ENCODE assay signal across 7 mouse cellular contexts in the genomic region with DNA sequence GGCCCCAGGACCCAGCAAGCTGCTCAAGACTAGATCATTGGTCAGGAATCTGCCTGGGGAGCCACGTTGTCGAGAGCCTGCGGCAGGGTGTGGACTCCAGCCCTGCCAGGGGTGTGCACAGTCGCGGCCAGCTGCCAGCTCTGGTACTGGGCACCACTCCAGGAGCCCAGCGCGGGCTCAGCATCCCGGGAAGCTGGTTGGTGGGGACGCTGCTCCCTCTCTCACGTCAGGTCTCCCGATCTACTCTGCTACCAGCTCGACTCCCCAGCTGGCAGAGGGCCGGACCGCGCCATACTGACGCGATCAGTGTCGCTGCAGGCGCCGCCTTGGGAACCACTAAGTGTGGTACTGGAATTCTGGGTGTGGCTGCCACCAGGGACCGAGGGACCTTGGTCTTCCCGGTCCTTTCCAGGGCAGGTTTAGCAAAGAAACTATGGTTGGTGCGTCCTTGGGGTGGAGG. TPM values are rescaled to one million over a fixed set of nuclear protein-coding genes. Genes with fewer than 3 reads are reported as not detected.
DNase-seq lines count a peak whose midpoint lies in the region; ATAC-seq and TF ChIP-seq lines count a peak whose summit lies in the region.

No protein-coding gene starts in this region.

- TF ChIP-seq POLR2A in brain, embryonic 14.5 days (IDR thresholded peaks at IDR 0.05; ENCODE audit: borderline replicate concordance, extremely low read depth, insufficient read depth, insufficient read length, poor library complexity, severe bottlenecking), result no peak

- TF ChIP-seq CTCF in brain, embryonic 14.5 days (IDR thresholded peaks at IDR 0.05; ENCODE audit: borderline replicate concordance, extremely low read depth, insufficient read depth, insufficient read length), result no peak

- H3K27me3 ChIP-seq in forebrain, embryonic 13.5 days, result peaks cover 3% of the 10 kb centered on the region; the same call in 1 of the 2 replicates
- H3K27me3 ChIP-seq in heart, embryonic 16.5 days (ENCODE audit: control insufficient read depth, insufficient read depth, low read length), result no peaks in the 10 kb centered on the region
- no peaks in the 10 kb centered on the region; the same call in none of the 2 replicates for H3K27me3 ChIP-seq in liver, embryonic 11.5 days (replicated peaks; ENCODE audit: control insufficient read depth, insufficient read depth, low read length)
- no peaks in the 10 kb centered on the region; the same call in 1 of the 2 replicates for H3K27me3 ChIP-seq in neural tube, embryonic 13.5 days

- no peaks in the 10 kb centered on the region for H3K36me3 ChIP-seq in forebrain, embryonic 13.5 days (ENCODE audit: poor library complexity, severe bottlenecking)
- H3K36me3 ChIP-seq in heart, embryonic 16.5 days (ENCODE audit: control insufficient read depth, insufficient read depth), result no peaks in the 10 kb centered on the region
- no peaks in the 10 kb centered on the region for H3K36me3 ChIP-seq in liver, embryonic 11.5 days (ENCODE audit: control insufficient read depth, insufficient read depth, low read length)
- H3K36me3 ChIP-seq in neural tube, embryonic 13.5 days, result no peaks in the 10 kb centered on the region

- peak overlapping the region; percentile 67 for H3K4me2 ChIP-seq in forebrain, embryonic 13.5 days
- H3K4me2 ChIP-seq in heart, embryonic 16.5 days (ENCODE audit: low read depth, low read length), result peak overlapping the region; percentile 75
- H3K4me2 ChIP-seq in liver, embryonic 11.5 days, result peak overlapping the region; percentile 60
- H3K4me2 ChIP-seq in neural tube, embryonic 13.5 days, result peak overlapping the region; percentile 53

- DNase-seq in brain, embryonic 14.5 days (ENCODE audit: low read depth), result peak; percentile 95
- peak; percentile 87 to 91 for DNase-seq in kidney, postnatal 36 days
- no peak for DNase-seq in liver, embryonic 11.5 days (ENCODE audit: low spot score)
- peak; percentile 85 for DNase-seq in urinary bladder, postnatal 14 days (ENCODE audit: low spot score)

- H3K4me3 ChIP-seq in forebrain, embryonic 13.5 days, result peak overlapping the region; percentile 34
- peak overlapping the region; percentile 56 for H3K4me3 ChIP-seq in heart, embryonic 16.5 days (ENCODE audit: low read length)
- no peak overlapping the region for H3K4me3 ChIP-seq in liver, embryonic 11.5 days (ENCODE audit: low read depth, low read length)
- H3K4me3 ChIP-seq in neural tube, embryonic 13.5 days, result peak overlapping the region; percentile 21

- H3K4me1 ChIP-seq in forebrain, embryonic 13.5 days, result peaks cover 23% of the 10 kb centered on the region
- H3K4me1 ChIP-seq in heart, embryonic 16.5 days (ENCODE audit: control insufficient read depth, insufficient read depth, low read length), result peaks cover 29% of the 10 kb centered on the region
- peaks cover 3% of the 10 kb centered on the region; the same call in 1 of the 2 replicates for H3K4me1 ChIP-seq in liver, embryonic 11.5 days (replicated peaks; ENCODE audit: control insufficient read depth, insufficient read depth, low read length)
- peaks cover 18% of the 10 kb centered on the region for H3K4me1 ChIP-seq in neural tube, embryonic 13.5 days (replicated peaks)

- peak overlapping the region; percentile 60 for H3K9ac ChIP-seq in forebrain, embryonic 13.5 days
- peak overlapping the region; percentile 71 for H3K9ac ChIP-seq in heart, embryonic 16.5 days (ENCODE audit: low read length)
- H3K9ac ChIP-seq in liver, embryonic 11.5 days (ENCODE audit: low read depth, low read length), result no peak overlapping the region
- H3K9ac ChIP-seq in neural tube, embryonic 13.5 days, result peak overlapping the region; percentile 50

- ATAC-seq in forebrain, embryonic 13.5 days, result peak; percentile 93
- peak; percentile 94 for ATAC-seq in heart, embryonic 16.5 days (replicated peaks; ENCODE audit: extremely low read depth, insufficient read depth, low FRiP score)
- no peak for ATAC-seq in liver, embryonic 11.5 days (replicated peaks; ENCODE audit: low FRiP score)
- ATAC-seq in neural tube, embryonic 13.5 days (ENCODE audit: low read depth), result peak; percentile 95

- H3K9me3 ChIP-seq in forebrain, embryonic 13.5 days (replicated peaks), result no peaks in the 10 kb centered on the region
- no peaks in the 10 kb centered on the region for H3K9me3 ChIP-seq in heart, embryonic 16.5 days (replicated peaks; ENCODE audit: control insufficient read depth, low read length)
- no peaks in the 10 kb centered on the region for H3K9me3 ChIP-seq in liver, embryonic 11.5 days (ENCODE audit: control insufficient read depth, low read length)
- no peaks in the 10 kb centered on the region for H3K9me3 ChIP-seq in neural tube, embryonic 13.5 days

- H3K27ac ChIP-seq in forebrain, embryonic 13.5 days, result peak overlapping the region; percentile 59; the same call in 1 of the 2 replicates
- peak overlapping the region; percentile 93 for H3K27ac ChIP-seq in heart, embryonic 16.5 days (ENCODE audit: low read length)
- H3K27ac ChIP-seq in liver, embryonic 11.5 days (ENCODE audit: low read depth, low read length), result no peak overlapping the region
- H3K27ac ChIP-seq in neural tube, embryonic 13.5 days (replicated peaks), result peak overlapping the region; percentile 28; the same call in 1 of the 2 replicates

- 1% methylated on average over 23 of the region's 23 CpGs for WGBS in forebrain, embryonic 13.5 days
- 7% methylated on average over 23 of the region's 23 CpGs for WGBS in heart, embryonic 16.5 days
- 10% methylated on average over 23 of the region's 23 CpGs for WGBS in liver, embryonic 11.5 days
- 3% methylated on average over 23 of the region's 23 CpGs for WGBS in neural tube, embryonic 13.5 days

RNA-seq across cellular contexts. Expression of a gene that starts 11.7 kb away (rescaled TPM):
- 7.6 and 8.8 TPM in 2 replicates for polyA plus RNA-seq in brain, embryonic 14.5 days (2012; rRNA removed)
- 1.3 and 1.8 TPM in 2 replicates for polyA plus RNA-seq in forebrain, embryonic 13.5 days (2015; fragmentation: Nextera tagmentation; extraction: Ambion mirVana)
- 0.34 and 1.6 TPM in 2 replicates for polyA plus RNA-seq in heart, embryonic 16.5 days (2015; fragmentation: Nextera tagmentation; extraction: Ambion mirVana)
- polyA plus RNA-seq in liver, embryonic 11.5 days (2014; fragmentation: Nextera tagmentation; extraction: Ambion mirVana), result 0.16 and 0.25 TPM in 2 replicates
- 1.3 and 1.9 TPM in 2 replicates for polyA plus RNA-seq in neural tube, embryonic 13.5 days (2015; fragmentation: Nextera tagmentation; extraction: Ambion mirVana)

RNA-seq across cellular contexts. Expression of a gene that starts 35.5 kb away (rescaled TPM):
- polyA plus RNA-seq in brain, embryonic 14.5 days (2012; rRNA removed), result 986 and 1,073 TPM in 2 replicates
- polyA plus RNA-seq in forebrain, embryonic 13.5 days (2015; fragmentation: Nextera tagmentation; extraction: Ambion mirVana), result 1,587 and 1,755 TPM in 2 replicates
- polyA plus RNA-seq in heart, embryonic 16.5 days (2015; fragmentation: Nextera tagmentation; extraction: Ambion mirVana), result 1,977 and 2,080 TPM in 2 replicates
- 1,209 and 1,320 TPM in 2 replicates for polyA plus RNA-seq in liver, embryonic 11.5 days (2014; fragmentation: Nextera tagmentation; extraction: Ambion mirVana)
- polyA plus RNA-seq in neural tube, embryonic 13.5 days (2015; fragmentation: Nextera tagmentation; extraction: Ambion mirVana), result 1,094 and 1,196 TPM in 2 replicates

RNA-seq across cellular contexts. Expression of a gene that starts 58.8 kb away (rescaled TPM):
- 7.5 and 8.7 TPM in 2 replicates for polyA plus RNA-seq in brain, embryonic 14.5 days (2012; rRNA removed)
- polyA plus RNA-seq in forebrain, embryonic 13.5 days (2015; fragmentation: Nextera tagmentation; extraction: Ambion mirVana), result 12.4 and 13.1 TPM in 2 replicates
- 10.2 and 10.6 TPM in 2 replicates for polyA plus RNA-seq in heart, embryonic 16.5 days (2015; fragmentation: Nextera tagmentation; extraction: Ambion mirVana)
- polyA plus RNA-seq in liver, embryonic 11.5 days (2014; fragmentation: Nextera tagmentation; extraction: Ambion mirVana), result 9.8 and 10.9 TPM in 2 replicates
- 12.7 and 13.2 TPM in 2 replicates for polyA plus RNA-seq in neural tube, embryonic 13.5 days (2015; fragmentation: Nextera tagmentation; extraction: Ambion mirVana)

RNA-seq across cellular contexts. Expression of a gene that starts 59.0 kb away (rescaled TPM):
- 18.7 and 26.6 TPM in 2 replicates for polyA plus RNA-seq in brain, embryonic 14.5 days (2012; rRNA removed)
- polyA plus RNA-seq in forebrain, embryonic 13.5 days (2015; fragmentation: Nextera tagmentation; extraction: Ambion mirVana), result 19.2 and 21.7 TPM in 2 replicates
- 8.7 and 9.3 TPM in 2 replicates for polyA plus RNA-seq in heart, embryonic 16.5 days (2015; fragmentation: Nextera tagmentation; extraction: Ambion mirVana)
- 7.0 and 8.1 TPM in 2 replicates for polyA plus RNA-seq in liver, embryonic 11.5 days (2014; fragmentation: Nextera tagmentation; extraction: Ambion mirVana)
- 23.4 and 26.4 TPM in 2 replicates for polyA plus RNA-seq in neural tube, embryonic 13.5 days (2015; fragmentation: Nextera tagmentation; extraction: Ambion mirVana)
